Mouse (Mus musculus): ENCODE results near the gene Zfp52.

DNA sequence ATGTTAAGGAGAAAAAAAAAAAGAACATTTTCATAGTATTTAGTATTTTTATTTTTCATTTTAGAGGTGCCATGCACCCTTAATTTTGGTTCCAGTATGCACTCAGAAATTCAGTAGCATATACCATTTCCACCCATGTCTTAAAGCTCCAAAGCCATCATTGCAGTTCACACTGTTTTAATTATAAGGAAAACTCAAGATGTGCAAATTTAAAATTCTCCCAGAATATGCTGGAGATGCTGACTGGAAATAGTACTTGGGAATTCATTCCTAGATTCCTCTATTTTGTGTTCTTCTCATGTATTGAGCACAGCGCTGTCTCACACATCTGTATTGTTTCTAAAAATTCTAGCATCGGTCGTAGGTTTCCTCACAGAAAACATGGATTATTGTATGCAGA, 29.1 kb upstream of the Zfp52 start:
- TF ChIP-seq CTCF (IDR thresholded peaks at IDR 0.05; ENCODE audit: control insufficient read depth, insufficient read depth, insufficient replicate concordance, low read depth, low read length), result no peak
- no peak for TF ChIP-seq POLR2A (IDR thresholded peaks at IDR 0.05; ENCODE audit: control insufficient read depth, low read depth, low read length)
